Mouse (Mus musculus) liver, adult (tissue): ENCODE data around the gene Adgrg3.

ENCODE experiments used
- GATA4 ChIP-seq: IDR thresholded peaks from 2 replicates; pipeline ENCODE4 v1.6.1; 2014; ENCODE audit warnings: mild to moderate bottlenecking, low read length; ENCODE audit not compliant: insufficient replicate concordance

The Adgrg3 gene

GRCm38 (mm10) chr8:95084261-95084660 lies 66.8 kb downstream of the Adgrg3 start:
- TF ChIP-seq GATA4 = no peak

DNA sequence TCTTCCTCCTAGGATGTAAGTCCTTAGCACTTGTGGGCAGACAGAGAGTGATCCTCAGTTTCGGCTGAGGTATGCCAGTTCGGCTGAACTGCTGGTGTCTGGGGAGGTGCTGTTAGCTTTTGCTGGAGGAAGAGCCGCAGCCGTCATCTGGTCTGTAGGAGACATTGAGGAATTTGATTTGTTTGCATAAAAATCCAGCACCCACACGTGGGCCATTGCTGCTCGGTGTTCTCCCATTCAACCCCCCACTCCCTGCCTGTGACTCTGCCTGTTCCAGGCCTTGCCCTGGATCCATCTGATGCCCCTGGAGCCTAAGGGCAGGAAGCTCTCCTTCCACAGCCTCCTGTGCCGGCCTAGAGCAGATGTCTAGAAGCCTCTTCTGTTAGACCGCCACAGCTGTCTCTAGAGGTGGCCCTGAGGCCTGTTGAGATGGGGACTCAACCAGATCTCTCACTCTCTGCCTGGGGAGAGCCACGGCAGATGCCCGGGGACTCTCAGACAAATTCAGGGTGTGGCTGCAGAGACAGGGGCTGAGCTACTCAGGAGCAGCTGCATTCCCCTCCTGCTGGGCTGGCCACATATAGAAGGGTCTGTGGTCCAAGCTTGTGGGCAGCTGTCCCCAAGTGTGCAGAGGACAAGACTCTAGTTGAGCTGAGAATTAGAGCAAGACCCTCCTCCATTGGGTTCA lies 67.4 kb downstream of the Adgrg3 start:
- no peak for TF ChIP-seq GATA4

GRCm38 (mm10) chr8:95085432-95086141 lies 68.1 kb downstream of the Adgrg3 start:
- TF ChIP-seq GATA4 = no peak

GRCm38 (mm10) chr8:95093574-95093973 lies 76.1 kb downstream of the Adgrg3 start:
- TF ChIP-seq GATA4 = no peak
